Mouse (Mus musculus): ENCODE measurements around the gene Prdm11.

Prdm11 gene

GRCm38 (mm10) chr2:92967032-92967838 is 78.7 kb downstream of the Prdm11 start:
- no peak for DNase-seq (ENCODE audit: low spot score in 2 of 2)

- DNase-seq (ENCODE audit: low spot score in 2 of 2), result no peak
Measured at GRCm38 (mm10) chr2:92966257-92966656, 79.7 kb downstream of the Prdm11 start.

GRCm38 (mm10) chr2:92964345-92964744 is 81.6 kb downstream of the Prdm11 start:
- no peak for DNase-seq (ENCODE audit: low spot score in 2 of 2)

GRCm38 (mm10) chr2:92958640-92959039 is 87.3 kb downstream of the Prdm11 start:
- no peak for DNase-seq (ENCODE audit: low spot score in 2 of 2)

- no peak for DNase-seq (ENCODE audit: low spot score in 2 of 2)
Measured at GRCm38 (mm10) chr2:92956943-92957342, 89.0 kb downstream of the Prdm11 start.

- peak; percentile 66 to 85 for DNase-seq (ENCODE audit: low spot score in 2 of 2)
Measured at GRCm38 (mm10) chr2:92954404-92955114, 91.4 kb downstream of the Prdm11 start.

GRCm38 (mm10) chr2:92953450-92953849 is 92.5 kb downstream of the Prdm11 start:
- DNase-seq (ENCODE audit: low spot score in 2 of 2), result no peak

DNA sequence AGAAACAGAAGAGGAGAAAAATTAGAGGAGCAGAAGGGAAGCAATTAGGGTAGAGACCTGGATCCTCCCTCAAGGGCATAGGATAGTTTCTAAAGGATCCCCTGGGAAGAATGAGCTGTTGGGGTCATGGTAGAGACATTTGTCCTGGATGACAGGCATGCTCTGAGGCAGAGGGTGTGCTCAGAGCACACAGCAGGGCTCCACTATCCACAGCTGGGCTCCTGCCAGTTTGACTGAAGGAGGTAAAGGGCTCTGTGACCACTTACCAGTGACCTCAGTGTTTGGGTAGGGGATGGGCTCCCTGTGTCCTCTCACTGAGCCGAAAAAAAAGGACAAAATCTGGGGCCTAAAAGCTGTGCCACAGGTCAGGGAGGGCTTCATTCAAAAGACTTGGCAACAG is 96.4 kb downstream of the Prdm11 start:
- DNase-seq (ENCODE audit: low spot score in 2 of 2), result no peak

DNA sequence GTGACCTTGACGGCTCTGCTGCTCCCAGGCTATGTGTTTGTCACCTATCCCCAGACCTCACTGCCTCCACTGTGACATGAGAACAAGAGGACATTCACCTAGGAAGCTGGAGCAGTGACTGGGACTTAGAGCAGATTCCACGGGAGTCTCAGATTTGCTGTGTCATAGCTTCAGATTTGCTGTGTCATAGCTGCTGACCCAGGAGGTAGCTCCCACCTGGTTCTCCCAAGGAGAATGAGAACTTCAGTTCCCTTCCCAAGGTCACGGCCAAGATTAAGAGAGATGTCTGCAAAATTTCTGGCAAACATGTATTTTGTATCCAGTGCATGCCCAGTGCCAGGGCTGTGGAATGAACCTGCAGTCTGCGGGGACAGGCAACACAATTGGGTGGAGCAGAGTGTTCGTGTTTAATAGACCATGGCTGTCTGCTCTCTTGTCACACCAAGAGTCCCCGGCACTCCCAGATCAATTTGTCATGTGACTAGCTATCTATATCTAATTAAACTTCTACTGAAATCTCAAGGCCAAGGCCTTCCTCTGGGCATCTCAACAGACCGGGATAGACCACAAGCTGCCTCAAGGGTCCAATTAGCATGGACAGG is 97.2 kb downstream of the Prdm11 start:
- no peak for DNase-seq (ENCODE audit: low spot score in 2 of 2)

- peak in 1 of 2 experiments; percentile 37 for DNase-seq (ENCODE audit: low spot score in 2 of 2)
Measured at GRCm38 (mm10) chr2:92947981-92948698, 97.8 kb downstream of the Prdm11 start.

DNA sequence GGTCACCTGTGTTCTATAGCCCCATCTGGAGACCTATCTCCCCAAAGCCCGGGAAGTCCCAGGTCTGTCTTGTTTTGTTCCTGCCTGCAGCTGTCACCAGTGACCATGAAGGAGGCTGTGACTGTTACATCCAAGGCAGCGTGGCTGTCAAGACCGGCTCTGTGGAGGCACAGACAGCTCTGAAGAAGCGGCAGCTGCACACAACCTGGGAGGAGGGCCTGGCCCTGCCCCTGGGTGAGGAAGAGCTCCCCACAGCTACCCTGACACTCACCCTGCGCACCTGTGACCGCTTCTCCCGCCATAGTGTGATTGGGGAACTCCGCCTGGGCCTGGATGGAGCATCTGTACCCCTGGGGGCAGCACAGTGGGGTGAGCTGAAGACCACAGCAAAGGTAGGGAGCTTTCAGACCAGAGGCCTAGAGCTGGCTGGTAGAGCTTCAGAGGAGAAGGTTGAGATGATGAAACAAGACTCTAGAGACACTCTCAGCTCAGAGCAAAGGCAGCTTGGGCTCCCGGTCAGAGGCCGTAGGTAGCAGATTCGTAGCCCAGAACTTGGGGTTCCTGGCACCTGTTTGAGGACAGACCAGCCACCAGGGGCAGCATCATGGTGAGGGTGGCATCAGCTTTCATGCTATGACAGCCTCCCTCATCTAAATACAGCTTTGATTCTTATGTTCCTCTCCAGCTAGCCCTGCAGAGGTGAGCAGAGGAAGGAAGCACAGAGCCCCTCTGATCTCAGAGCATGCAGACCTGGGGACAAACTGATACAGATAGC is 100.0 kb downstream of the Prdm11 start:
- no peak for DNase-seq (ENCODE audit: low spot score in 2 of 2)

GRCm38 (mm10) chr2:92945125-92945746 is 100.7 kb downstream of the Prdm11 start:
- no peak for DNase-seq (ENCODE audit: low spot score in 2 of 2)

DNA sequence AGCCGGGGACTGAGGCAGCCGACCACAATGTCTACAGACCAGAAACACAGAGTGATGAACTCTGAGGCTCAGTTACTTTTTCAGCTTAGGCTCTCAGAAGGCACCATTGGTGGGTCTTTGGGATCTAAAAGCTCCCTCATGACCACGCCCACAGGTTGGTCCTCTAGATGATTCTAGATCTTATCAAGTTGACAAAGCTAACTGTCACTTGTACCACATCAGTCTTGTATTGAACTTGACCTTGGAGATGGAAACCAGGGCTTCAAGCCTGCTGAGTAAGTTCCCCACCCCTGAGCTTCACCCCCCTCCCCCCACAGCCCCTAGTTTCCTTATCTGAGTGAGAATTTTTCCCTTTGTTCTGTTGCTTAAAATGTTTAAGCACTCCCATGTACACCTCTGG is 101.6 kb downstream of the Prdm11 start:
- no peak for DNase-seq (ENCODE audit: low spot score in 2 of 2)

GRCm38 (mm10) chr2:92943406-92943805 is 102.6 kb downstream of the Prdm11 start:
- DNase-seq (ENCODE audit: low spot score in 2 of 2), result no peak

- no peak for DNase-seq (ENCODE audit: low spot score in 2 of 2)
Measured at GRCm38 (mm10) chr2:92941463-92941862, 104.5 kb downstream of the Prdm11 start.

- DNase-seq (ENCODE audit: low spot score in 2 of 2), result no peak
Measured at GRCm38 (mm10) chr2:92940963-92941362, 105.0 kb downstream of the Prdm11 start.

- no peak for DNase-seq (ENCODE audit: low spot score in 2 of 2)
Measured at GRCm38 (mm10) chr2:92938827-92939226, 107.1 kb downstream of the Prdm11 start.

DNA sequence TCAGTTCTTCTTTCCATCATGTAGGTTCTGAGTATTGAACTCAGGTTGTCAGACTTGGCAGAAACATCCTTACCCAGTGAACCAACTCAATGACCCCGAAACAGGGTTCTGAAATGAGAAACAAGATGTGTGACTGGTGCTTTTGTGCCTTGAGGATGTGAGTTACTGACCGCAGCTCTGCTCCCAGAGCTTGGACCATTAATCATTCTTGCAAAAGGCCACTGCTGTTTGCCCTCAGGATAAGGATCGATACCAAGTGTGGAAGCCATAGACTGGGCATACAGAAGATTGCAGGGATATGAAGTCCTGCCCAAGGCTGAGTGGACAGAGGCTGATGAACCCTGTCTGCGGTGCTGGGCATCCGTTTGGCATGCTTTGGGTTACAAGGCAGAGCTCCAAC is 107.9 kb downstream of the Prdm11 start:
- DNase-seq (ENCODE audit: low spot score in 2 of 2), result no peak

DNA sequence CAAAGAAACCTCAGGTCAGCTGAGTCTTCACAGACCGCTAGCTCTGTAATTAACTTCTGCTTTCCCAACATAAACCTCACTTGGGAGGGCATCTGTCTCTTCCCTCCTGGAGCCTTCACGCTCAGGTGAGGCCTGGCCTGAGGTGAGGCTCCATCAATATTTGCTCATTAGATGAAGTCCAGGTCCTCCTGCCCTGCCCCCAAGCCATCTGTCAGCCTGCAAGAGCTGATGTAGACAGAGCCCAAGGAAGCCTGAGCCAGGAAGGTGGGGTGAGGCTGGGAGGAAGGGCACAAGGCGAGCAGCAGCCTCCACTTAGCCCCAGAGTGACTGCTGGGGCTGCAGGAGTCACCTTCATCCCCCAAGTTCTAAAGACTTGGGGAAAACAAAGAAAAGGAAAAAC is 110.5 kb downstream of the Prdm11 start:
- peak in 1 of 2 experiments; percentile 49 for DNase-seq (ENCODE audit: low spot score in 2 of 2)

- DNase-seq (ENCODE audit: low spot score in 2 of 2), result peak in 1 of 2 experiments; percentile 33
Measured at GRCm38 (mm10) chr2:92934312-92934982, 111.5 kb downstream of the Prdm11 start.
